Mouse (Mus musculus) MEL (cell line): ENCODE measurements at regions not wholly inside any gene's neighbourhood (a gene's known extent, or its start where the extent isn't known, plus 50 kb on each side); places are given as distances from the start of the nearest gene placed in this dataset.

ENCODE experiments used
- DNase-seq: peaks from one replicate; pipeline ENCODE4 v3.0.0; 2011; ENCODE audit warnings: low read depth, low spot score
- H3K27ac ChIP-seq: 2 replicates; pipeline ENCODE4 v1.5.1; 2012; ENCODE audit warnings: low read depth, mild to moderate bottlenecking, control low read depth, low read length, moderate library complexity; ENCODE audit not compliant: control insufficient read depth
- H3K27me3 ChIP-seq, 2 experiments: fragments of 150-350 bp in 1 of 2; sonication (generic) in 1 of 2; 2 replicates each; pipeline ENCODE4 v1.6.1; 2012; ENCODE audit warnings: low read length in 2 of 2, mild to moderate bottlenecking in 2 of 2, improper control_type of control experiment in 1 of 2, moderate library complexity in 1 of 2; ENCODE audit not compliant: insufficient read depth in 2 of 2, control insufficient read depth in 1 of 2
- H3K36me3 ChIP-seq, 2 experiments: 2 replicates each; pipeline ENCODE4 v1.6.1; 2012 to 2014; ENCODE audit warnings: low read length in 2 of 2, improper control_type of control experiment in 1 of 2, inconsistent platforms in 1 of 2, mild to moderate bottlenecking in 1 of 2; ENCODE audit not compliant: insufficient read depth in 2 of 2, control insufficient read depth in 1 of 2
- H3K4me1 ChIP-seq, 2 experiments: fragments of 150-350 bp in 1 of 2; sonication (generic) in 1 of 2; 2 replicates each; pipeline ENCODE4 v1.6.1; 2012; ENCODE audit warnings: low read length in 2 of 2, improper control_type of control experiment in 1 of 2, mild to moderate bottlenecking in 1 of 2; ENCODE audit not compliant: insufficient read depth in 2 of 2, control insufficient read depth in 1 of 2
- H3K4me3 ChIP-seq, 2 experiments: fragments of 150-350 bp in 1 of 2; sonication (generic) in 1 of 2; 2 replicates each; pipeline ENCODE4 v1.5.1; 2012; ENCODE audit warnings: low read depth in 2 of 2, low read length in 2 of 2, mild to moderate bottlenecking in 2 of 2, moderate library complexity in 2 of 2, control low read depth in 1 of 2, improper control_type of control experiment in 1 of 2; ENCODE audit not compliant: control insufficient read depth in 1 of 2, insufficient read depth in 1 of 2
- H3K79me2 ChIP-seq: 2 replicates; pipeline ENCODE4 v1.6.1; 2012; ENCODE audit warnings: mild to moderate bottlenecking, low read length, moderate library complexity; ENCODE audit not compliant: control insufficient read depth, poor library complexity, insufficient read depth
- H3K9ac ChIP-seq: 2 replicates; pipeline ENCODE4 v1.6.1; 2012; ENCODE audit warnings: low read depth, mild to moderate bottlenecking, control low read depth, low read length, moderate library complexity; ENCODE audit not compliant: control insufficient read depth, poor library complexity, severe bottlenecking
- H3K9me3 ChIP-seq: fragments of 150-350 bp; sonication (generic); replicated peaks from 2 replicates; pipeline ENCODE4 v1.6.1; 2012; ENCODE audit warnings: mild to moderate bottlenecking, low read length, improper control_type of control experiment, moderate library complexity; ENCODE audit not compliant: insufficient read depth
- BHLHE40 ChIP-seq: IDR thresholded peaks from 2 replicates; pipeline ENCODE4 v1.6.1; 2012; ENCODE audit warnings: low read depth, mild to moderate bottlenecking, inconsistent platforms, low read length, improper control_type of control experiment, borderline replicate concordance
- CTCF ChIP-seq, 3 experiments: IDR thresholded peaks in 2 of 3; conservative IDR thresholded peaks in 1 of 3; 2 replicates each; pipeline ENCODE4 v1.5.1; 2011 to 2012; ENCODE audit warnings: low read length in 3 of 3, low read depth in 2 of 3, mild to moderate bottlenecking in 2 of 3, improper control_type of control experiment in 1 of 3, inconsistent platforms in 1 of 3, mixed read lengths in 1 of 3, moderate library complexity in 1 of 3; ENCODE audit not compliant: control insufficient read depth in 1 of 3, insufficient read depth in 1 of 3, poor library complexity in 1 of 3, severe bottlenecking in 1 of 3
- ELF1 ChIP-seq: IDR thresholded peaks from 2 replicates; pipeline ENCODE4 v1.6.1; 2014; ENCODE audit warnings: low read depth, mild to moderate bottlenecking, inconsistent platforms, low read length, improper control_type of control experiment, moderate library complexity
- GABPA ChIP-seq: IDR thresholded peaks from 2 replicates; pipeline ENCODE4 v1.6.1; 2012; ENCODE audit warnings: low read depth, mild to moderate bottlenecking, inconsistent platforms, low read length, improper control_type of control experiment, moderate library complexity
- GATA1 ChIP-seq: IDR thresholded peaks from 2 replicates; pipeline ENCODE4 v1.6.1; 2011; ENCODE audit warnings: low read depth, low read length, improper control_type of control experiment
- KAT2A ChIP-seq: conservative IDR thresholded peaks from 2 replicates; pipeline ENCODE4 v1.6.1; 2012; ENCODE audit warnings: low read depth, low read length, improper control_type of control experiment, inconsistent platforms
- MAX ChIP-seq: IDR thresholded peaks from 2 replicates; pipeline ENCODE4 v1.6.1; 2011; ENCODE audit warnings: low read length, improper control_type of control experiment
- MAZ ChIP-seq: IDR thresholded peaks from 2 replicates; pipeline ENCODE4 v1.6.1; 2012; ENCODE audit warnings: low read depth, mild to moderate bottlenecking, inconsistent platforms, low read length, improper control_type of control experiment
- MYC ChIP-seq: IDR thresholded peaks from 2 replicates; pipeline ENCODE4 v1.6.1; 2011; ENCODE audit warnings: low read depth, mild to moderate bottlenecking, low read length, improper control_type of control experiment, moderate library complexity
- NRF1 ChIP-seq: IDR thresholded peaks from 2 replicates; pipeline ENCODE4 v1.6.1; 2014; ENCODE audit warnings: low read depth, mild to moderate bottlenecking, inconsistent platforms, low read length, improper control_type of control experiment, moderate library complexity; ENCODE audit not compliant: poor library complexity, insufficient read depth, severe bottlenecking
- POLR2A ChIP-seq, 2 experiments: IDR thresholded peaks; 2 replicates each; pipeline ENCODE4 v1.6.1; 2011 to 2012; ENCODE audit warnings: low read length in 2 of 2, mild to moderate bottlenecking in 2 of 2, control low read depth in 1 of 2, improper control_type of control experiment in 1 of 2, low read depth in 1 of 2, moderate library complexity in 1 of 2; ENCODE audit not compliant: control insufficient read depth in 1 of 2, insufficient read depth in 1 of 2, poor library complexity in 1 of 2
- POLR2AphosphoS2 ChIP-seq: IDR thresholded peaks from 2 replicates; pipeline ENCODE4 v1.6.1; 2011; ENCODE audit warnings: low read length, improper control_type of control experiment
- SIN3A ChIP-seq: IDR thresholded peaks from 2 replicates; pipeline ENCODE4 v1.6.1; 2012; ENCODE audit warnings: low read length, improper control_type of control experiment, inconsistent platforms
- SMC3 ChIP-seq: IDR thresholded peaks from 2 replicates; pipeline ENCODE4 v1.6.1; 2011; ENCODE audit warnings: low read depth, low read length, improper control_type of control experiment
- TAL1 ChIP-seq: IDR thresholded peaks from 2 replicates; pipeline ENCODE4 v1.6.1; 2012; ENCODE audit warnings: mild to moderate bottlenecking, inconsistent platforms, low read length, moderate library complexity, mixed read lengths
- UBTF ChIP-seq: IDR thresholded peaks from 2 replicates; pipeline ENCODE4 v1.6.1; 2012; ENCODE audit warnings: low read depth, mild to moderate bottlenecking, inconsistent platforms, low read length, improper control_type of control experiment, moderate library complexity, borderline replicate concordance; ENCODE audit not compliant: insufficient read depth
- USF1 ChIP-seq: IDR thresholded peaks from 2 replicates; pipeline ENCODE4 v1.6.1; 2014; ENCODE audit warnings: low read depth, mild to moderate bottlenecking, inconsistent platforms, low read length, improper control_type of control experiment, moderate library complexity
- USF2 ChIP-seq, 2 experiments: IDR thresholded peaks; 2 replicates each; pipeline ENCODE4 v1.6.1; 2011 to 2012; ENCODE audit warnings: improper control_type of control experiment in 2 of 2, low read length in 2 of 2, borderline replicate concordance in 1 of 2, inconsistent platforms in 1 of 2, low read depth in 1 of 2, mild to moderate bottlenecking in 1 of 2; ENCODE audit not compliant: insufficient read depth in 1 of 2
- ZC3H11A ChIP-seq: IDR thresholded peaks from 2 replicates; pipeline ENCODE4 v1.6.1; 2012; ENCODE audit warnings: low read depth, mild to moderate bottlenecking, inconsistent platforms, low read length, improper control_type of control experiment
- ZKSCAN1 ChIP-seq: IDR thresholded peaks from 2 replicates; pipeline ENCODE4 v1.6.1; 2012; ENCODE audit warnings: low read depth, mild to moderate bottlenecking, inconsistent platforms, low read length, improper control_type of control experiment, moderate library complexity
- ZMIZ1 ChIP-seq: IDR thresholded peaks from 2 replicates; pipeline ENCODE4 v1.6.1; 2012; ENCODE audit warnings: low read depth, mild to moderate bottlenecking, inconsistent platforms, low read length, improper control_type of control experiment, moderate library complexity

DNA sequence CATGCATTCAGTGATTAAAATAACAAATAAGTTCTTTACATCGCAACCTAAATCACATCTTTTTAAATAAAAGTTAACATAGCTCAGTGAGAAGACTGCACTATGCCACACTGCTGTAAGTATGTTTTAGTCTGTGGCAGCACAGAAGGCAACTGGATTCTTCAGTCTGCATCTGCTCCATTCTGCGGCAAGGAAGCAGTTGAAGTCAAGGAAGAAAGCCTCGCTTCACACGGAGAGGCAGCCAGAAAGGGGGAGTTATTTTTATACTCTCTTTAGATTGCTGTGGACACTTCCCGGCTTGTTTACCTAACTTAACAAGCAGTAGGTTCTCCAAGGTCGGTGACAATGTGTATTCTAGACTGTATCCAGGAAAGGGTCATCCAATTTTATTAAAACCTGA lies 77.7 kb downstream of the Skor1 start:
- H3K4me1 ChIP-seq = no peaks in the 10 kb centered on the region
- peaks cover 17 to 24% of the 10 kb centered on the region in 2 experiments for H3K27me3 ChIP-seq
- no peak overlapping the region for H3K4me3 ChIP-seq
- no peak overlapping the region for H3K9ac ChIP-seq
- no peak overlapping the region for H3K27ac ChIP-seq
- H3K9me3 ChIP-seq = no peaks in the 10 kb centered on the region
- no peak for TF ChIP-seq ZMIZ1
- no peak for TF ChIP-seq KAT2A
- TF ChIP-seq MAZ = no peak
- no peak for TF ChIP-seq TAL1
- no peak for TF ChIP-seq GATA1
- no peak for TF ChIP-seq USF2 (IDR thresholded peaks at IDR 0.05; ENCODE audit: borderline replicate concordance in 1 of 2, insufficient read depth in 1 of 2, low read depth in 1 of 2, low read length in 2 of 2)
- no peak for TF ChIP-seq ZKSCAN1
- no peak for TF ChIP-seq MAX
- TF ChIP-seq CTCF (IDR thresholded peaks at IDR 0.05 in 2 of 3, conservative IDR thresholded peaks at IDR 0.05 in 1 of 3; ENCODE audit: control insufficient read depth in 1 of 3, insufficient read depth in 1 of 3, low read depth in 2 of 3, low read length in 3 of 3, poor library complexity in 1 of 3, severe bottlenecking in 1 of 3) = no peak
- no peak for TF ChIP-seq SMC3
- no peak for TF ChIP-seq BHLHE40
- no peak for TF ChIP-seq MYC
- TF ChIP-seq GABPA = no peak
- no peak for TF ChIP-seq POLR2AphosphoS2
- TF ChIP-seq POLR2A (IDR thresholded peaks at IDR 0.05; ENCODE audit: control insufficient read depth in 1 of 2, insufficient read depth in 1 of 2, low read depth in 1 of 2, low read length in 2 of 2, poor library complexity in 1 of 2) = no peak
- no peak for TF ChIP-seq ELF1
- no peak for TF ChIP-seq NRF1
- no peak for TF ChIP-seq SIN3A
- no peak for TF ChIP-seq UBTF
- no peak for TF ChIP-seq ZC3H11A
- TF ChIP-seq, all 39 proteins: peak for 0
- DNase-seq = no peak
- no peaks in the 10 kb centered on the region for H3K36me3 ChIP-seq
- H3K79me2 ChIP-seq = no peaks in the 10 kb centered on the region

DNA sequence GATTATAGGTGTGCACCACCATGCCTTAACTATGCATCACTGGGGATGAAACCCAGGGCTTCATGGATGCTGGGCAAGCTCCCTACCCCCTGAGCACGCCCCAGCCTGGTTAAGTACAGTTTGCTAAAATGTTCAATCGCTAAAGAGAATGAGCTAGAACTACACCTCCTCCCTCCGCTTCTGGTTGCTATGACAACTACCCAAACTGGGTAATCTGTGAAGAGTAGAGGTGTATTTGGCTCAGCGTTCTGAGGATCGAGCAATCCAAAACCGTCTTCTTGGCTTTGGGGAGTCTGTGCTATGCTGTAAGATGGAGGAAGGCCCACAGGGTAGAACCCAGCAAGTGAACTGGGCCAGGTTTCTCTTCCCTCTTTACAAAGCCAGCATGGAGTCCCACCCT lies 78.8 kb downstream of the Skor1 start:
- DNase-seq = no peak
- no peak overlapping the region for H3K4me3 ChIP-seq
- H3K9ac ChIP-seq = no peak overlapping the region
- H3K36me3 ChIP-seq = no peaks in the 10 kb centered on the region
- no peak overlapping the region for H3K27ac ChIP-seq
- TF ChIP-seq USF1 = no peak
- H3K79me2 ChIP-seq = no peaks in the 10 kb centered on the region
- H3K27me3 ChIP-seq = peaks cover 14 to 24% of the 10 kb centered on the region in 2 experiments
- H3K4me1 ChIP-seq = no peaks in the 10 kb centered on the region
- no peaks in the 10 kb centered on the region for H3K9me3 ChIP-seq
